Mouse (Mus musculus) olfactory bulb, adult 2 months (tissue): ENCODE results near the gene Bcl2.

Experiments
- CTCF ChIP-seq: fragments of 200-500 bp; IDR thresholded peaks from 2 replicates; pipeline ENCODE4 v1.5.1; 2012; ENCODE audit warnings: low read depth, mild to moderate bottlenecking, low read length, moderate library complexity; ENCODE audit not compliant: insufficient read depth
- POLR2A ChIP-seq: fragments of 200-500 bp; IDR thresholded peaks from 2 replicates; pipeline ENCODE4 v1.6.1; 2012; ENCODE audit warnings: mild to moderate bottlenecking, low read depth, low read length, moderate library complexity; ENCODE audit not compliant: insufficient read depth

DNA sequence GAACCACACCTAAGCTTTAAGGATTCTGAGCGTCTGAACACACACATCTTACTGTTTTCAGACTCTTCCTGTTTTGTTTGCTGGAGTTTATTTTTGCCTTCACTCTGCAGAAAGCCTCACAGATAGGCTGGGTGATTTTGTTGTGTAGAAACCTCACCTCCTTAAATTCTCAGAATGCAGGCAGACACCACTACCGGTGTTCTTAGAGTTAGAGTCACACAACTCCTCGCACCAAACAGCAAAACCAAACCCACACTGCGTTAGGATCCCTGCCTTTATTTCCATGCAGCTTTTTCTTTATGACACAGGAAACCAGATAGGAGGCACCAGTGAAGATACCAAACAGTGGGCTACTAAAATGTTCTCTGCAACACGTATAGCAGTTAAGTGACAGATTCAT is 113.2 kb downstream of the Bcl2 start:
- TF ChIP-seq CTCF (no peak), POLR2A (no peak)
